Mouse (Mus musculus) midbrain, embryonic 16.5 days (tissue): ENCODE measurements at regions not wholly inside any gene's neighbourhood (a gene's known extent, or its start where the extent isn't known, plus 50 kb on each side); places are given as distances from the start of the nearest gene placed in this dataset.

Source experiments
- ATAC-seq: fragments of 200-750 bp; cut with Nextera tagmentation; 2 replicates; pipeline ENCODE4 v1.8.0; 2017; ENCODE audit warnings: moderate TSS enrichment
- H3K27ac ChIP-seq: fragments of 300-500 bp; sonication (generic); 2 replicates; pipeline ENCODE4 v1.5.1; 2014; ENCODE audit warnings: mild to moderate bottlenecking, low read length, mixed read lengths
- H3K27me3 ChIP-seq: fragments of 300-500 bp; sonication (generic); 2 replicates; pipeline ENCODE4 v1.6.1; 2014; ENCODE audit warnings: low read depth, low read length, mixed read lengths; ENCODE audit not compliant: control insufficient read depth, insufficient read depth
- H3K36me3 ChIP-seq: fragments of 300-500 bp; sonication (generic); 2 replicates; pipeline ENCODE4 v1.6.1; 2014; ENCODE audit warnings: mild to moderate bottlenecking, low read length, moderate library complexity, mixed read lengths; ENCODE audit not compliant: control insufficient read depth, insufficient read depth
- H3K4me1 ChIP-seq: fragments of 300-500 bp; sonication (generic); 2 replicates; pipeline ENCODE4 v1.6.1; 2014; ENCODE audit warnings: mild to moderate bottlenecking, low read length, mixed read lengths; ENCODE audit not compliant: control insufficient read depth, insufficient read depth
- H3K4me2 ChIP-seq: fragments of 300-500 bp; sonication (generic); 2 replicates; pipeline ENCODE4 v1.6.1; 2014; ENCODE audit warnings: mild to moderate bottlenecking, low read length, mixed read lengths
- H3K4me3 ChIP-seq: fragments of 300-500 bp; sonication (generic); 2 replicates; pipeline ENCODE4 v1.5.1; 2014; ENCODE audit warnings: low read depth, mild to moderate bottlenecking, low read length, moderate library complexity, mixed read lengths
- H3K9ac ChIP-seq: fragments of 300-500 bp; sonication (generic); 2 replicates; pipeline ENCODE4 v1.6.1; 2014; ENCODE audit warnings: low read depth, low read length, mixed read lengths
- H3K9me3 ChIP-seq: fragments of 300-500 bp; sonication (generic); replicated peaks from 2 replicates; pipeline ENCODE4 v1.6.1; 2014; ENCODE audit warnings: mild to moderate bottlenecking, low read length, mixed read lengths; ENCODE audit not compliant: control insufficient read depth, poor library complexity, severe bottlenecking
- WGBS: fragments of 180-500 bp; shearing (Covaris S2); extraction: QIAGEN DNeasy Blood & Tissue Kit; methylation state at CpG from one replicate; pipeline ENCODE4 v1.1.7; 2014; 5-methylcytosine and 5-hydroxymethylcytosine counted together

GRCm38 (mm10) chr1:119152776-119153175 lies 99.4 kb upstream of the Gli2 start:
- WGBS, result 91% methylated on average over 6 of the region's 6 CpGs

GRCm38 (mm10) chr1:119147506-119147905 lies 94.1 kb upstream of the Gli2 start:
- ATAC-seq, result no peak

More at GRCm38 (mm10) chr1:119152776-119153175, 99.4 kb upstream of the Gli2 start:
- Histone ChIP-seq H3K4me1 (no peaks in the 10 kb centered on the region), H3K4me2 (no peak overlapping the region), H3K4me3 (no peak overlapping the region), H3K9me3 (no peaks in the 10 kb centered on the region), H3K36me3 (no peaks in the 10 kb centered on the region), H3K27me3 (no peaks in the 10 kb centered on the region), H3K27ac (no peak overlapping the region), H3K9ac (no peak overlapping the region)
- ATAC-seq, result no peak

GRCm38 (mm10) chr1:119143808-119144207 lies 90.4 kb upstream of the Gli2 start:
- Histone ChIP-seq H3K9ac (no peak overlapping the region), H3K27me3 (no peaks in the 10 kb centered on the region), H3K4me3 (no peak overlapping the region), H3K4me1 (no peaks in the 10 kb centered on the region), H3K27ac (peak overlapping the region; percentile 36; the same call in 1 of the 2 replicates), H3K36me3 (no peaks in the 10 kb centered on the region), H3K9me3 (no peaks in the 10 kb centered on the region), H3K4me2 (no peak overlapping the region)
- 44% methylated on average over 11 of the region's 11 CpGs for WGBS
- 0 out of 2 replicates have a peak, but pooled peaks have one; percentile 32 for ATAC-seq

More at GRCm38 (mm10) chr1:119147506-119147905, 94.1 kb upstream of the Gli2 start:
- Histone ChIP-seq H3K4me3 (no peak overlapping the region), H3K27me3 (no peaks in the 10 kb centered on the region), H3K36me3 (no peaks in the 10 kb centered on the region), H3K4me1 (no peaks in the 10 kb centered on the region), H3K9ac (no peak overlapping the region), H3K4me2 (no peak overlapping the region), H3K9me3 (no peaks in the 10 kb centered on the region), H3K27ac (no peak overlapping the region)
- WGBS, result 90% methylated on average over 2 of the region's 2 CpGs

- no peak for ATAC-seq
- WGBS, result 97% methylated on average over 3 of the region's 3 CpGs
- H3K4me3 ChIP-seq, result no peak overlapping the region
- no peaks in the 10 kb centered on the region for H3K9me3 ChIP-seq
- H3K27ac ChIP-seq, result no peak overlapping the region
- no peak overlapping the region for H3K9ac ChIP-seq
- no peaks in the 10 kb centered on the region for H3K27me3 ChIP-seq
- H3K4me1 ChIP-seq, result no peaks in the 10 kb centered on the region
- no peaks in the 10 kb centered on the region for H3K36me3 ChIP-seq
- H3K4me2 ChIP-seq, result no peak overlapping the region
Observed at GRCm38 (mm10) chr1:119129039-119129438, 75.6 kb upstream of the Gli2 start.

- Histone ChIP-seq H3K4me3 (no peak overlapping the region), H3K27me3 (no peaks in the 10 kb centered on the region), H3K27ac (no peak overlapping the region), H3K36me3 (no peaks in the 10 kb centered on the region), H3K4me1 (no peaks in the 10 kb centered on the region), H3K9me3 (no peaks in the 10 kb centered on the region), H3K4me2 (no peak overlapping the region), H3K9ac (no peak overlapping the region)
- 59% methylated on average over 6 of the region's 6 CpGs for WGBS
- ATAC-seq, result no peak
Observed at GRCm38 (mm10) chr1:119125561-119125960, 72.1 kb upstream of the Gli2 start.

- Histone ChIP-seq H3K4me2 (no peak overlapping the region), H3K9ac (no peak overlapping the region), H3K36me3 (no peaks in the 10 kb centered on the region), H3K9me3 (no peaks in the 10 kb centered on the region), H3K27me3 (no peaks in the 10 kb centered on the region), H3K4me1 (no peaks in the 10 kb centered on the region), H3K4me3 (no peak overlapping the region), H3K27ac (no peak overlapping the region)
- ATAC-seq, result no peak
- 87% methylated on average over 4 of the region's 4 CpGs for WGBS
Observed at GRCm38 (mm10) chr1:119124798-119125197, 71.4 kb upstream of the Gli2 start.

GRCm38 (mm10) chr1:119124063-119124462 lies 70.6 kb upstream of the Gli2 start:
- ATAC-seq, result no peak
- Histone ChIP-seq H3K4me1 (no peaks in the 10 kb centered on the region), H3K27me3 (no peaks in the 10 kb centered on the region), H3K27ac (no peak overlapping the region), H3K36me3 (no peaks in the 10 kb centered on the region), H3K9ac (no peak overlapping the region), H3K9me3 (no peaks in the 10 kb centered on the region), H3K4me3 (no peak overlapping the region), H3K4me2 (no peak overlapping the region)
- WGBS, result 74% methylated on average over 2 of the region's 2 CpGs

- H3K27me3 ChIP-seq, result no peaks in the 10 kb centered on the region
- ATAC-seq, result no peak
- H3K9ac ChIP-seq, result no peak overlapping the region
- H3K4me2 ChIP-seq, result no peak overlapping the region
- no peak overlapping the region for H3K27ac ChIP-seq
- H3K36me3 ChIP-seq, result no peaks in the 10 kb centered on the region
- 15% methylated on average over 3 of the region's 3 CpGs for WGBS
- no peak overlapping the region for H3K4me3 ChIP-seq
- no peaks in the 10 kb centered on the region for H3K9me3 ChIP-seq
- H3K4me1 ChIP-seq, result no peaks in the 10 kb centered on the region
Observed at GRCm38 (mm10) chr1:119123402-119123801, 70.0 kb upstream of the Gli2 start.

- 53% methylated on average over 6 of the region's 6 CpGs for WGBS
Observed at GRCm38 (mm10) chr1:119122975-119123374, 69.6 kb upstream of the Gli2 start.

More at GRCm38 (mm10) chr1:119122975-119123374, 69.6 kb upstream of the Gli2 start:
- no peak overlapping the region for H3K27ac ChIP-seq
- no peaks in the 10 kb centered on the region for H3K36me3 ChIP-seq
- no peaks in the 10 kb centered on the region for H3K27me3 ChIP-seq
- no peak overlapping the region for H3K9ac ChIP-seq
- no peaks in the 10 kb centered on the region for H3K9me3 ChIP-seq
- H3K4me1 ChIP-seq, result no peaks in the 10 kb centered on the region
- ATAC-seq, result no peak
- H3K4me2 ChIP-seq, result no peak overlapping the region
- H3K4me3 ChIP-seq, result no peak overlapping the region
